Mouse (Mus musculus): ENCODE data around the gene Pde1c. TPM values are rescaled to one million over a fixed set of nuclear protein-coding genes. Genes with fewer than 3 reads are reported as not detected.

Pde1c gene
- total RNA-seq, 1 experiment: 0.18 TPM

DNA sequence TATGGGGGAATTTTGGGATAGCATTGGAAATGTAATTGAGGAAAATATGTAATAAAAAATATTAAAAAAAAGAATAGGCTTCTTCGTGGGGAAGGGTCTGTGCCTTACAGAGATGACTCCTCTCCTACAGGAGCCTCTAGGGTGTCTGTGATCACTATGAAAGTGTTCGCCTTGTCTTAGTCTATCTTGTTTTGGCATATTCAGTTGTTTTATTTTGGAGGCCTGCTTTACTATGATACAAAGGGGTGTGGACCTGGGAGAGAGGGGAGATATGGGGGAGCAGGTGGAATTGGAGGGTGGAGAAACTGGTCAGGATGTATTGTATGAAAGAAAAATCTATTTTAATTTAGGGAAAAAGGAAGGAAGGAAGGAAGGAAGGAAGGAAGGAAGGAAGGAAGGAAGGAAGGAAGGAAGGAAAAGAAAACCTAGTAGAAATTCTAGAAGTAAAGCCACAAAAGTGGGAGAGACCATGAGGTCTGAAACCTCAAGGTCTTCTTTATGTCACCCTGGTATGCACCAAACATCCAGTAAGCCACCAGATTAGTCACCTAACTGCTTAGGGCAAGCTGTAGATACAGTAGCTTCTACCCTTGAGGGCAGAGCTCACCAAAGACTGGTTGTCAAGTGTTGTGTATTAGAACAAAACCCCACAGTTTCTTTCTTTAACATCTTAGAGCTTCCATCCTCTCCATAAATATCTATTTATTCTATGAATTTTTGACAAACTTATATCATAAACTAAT lies 311.2 kb downstream of the Pde1c start:
- H3K27ac ChIP-seq (ENCODE audit: insufficient read depth, low read depth, low read length, poor library complexity, severe bottlenecking): no peak overlapping the region
- no peaks in the 10 kb centered on the region for H3K36me3 ChIP-seq (ENCODE audit: control insufficient read depth, insufficient read depth, low read length, poor library complexity, severe bottlenecking)
- no peak overlapping the region for H3K9ac ChIP-seq (ENCODE audit: insufficient read depth, low read depth, low read length, poor library complexity, severe bottlenecking)
- in situ Hi-C loops (cut with MboI; ENCODE audit: low sequenced_read_pairs in 2 of 2, unreplicated experiment in 2 of 2): no loop called here
- TF ChIP-seq ZNF384 (IDR thresholded peaks at IDR 0.05; ENCODE audit: low read depth, low read length) (no peak), MAFK (IDR thresholded peaks at IDR 0.05; ENCODE audit: insufficient read depth, low read depth, low read length) (no peak), CHD2 (IDR thresholded peaks at IDR 0.05; ENCODE audit: low read depth, low read length) (no peak), HCFC1 (IDR thresholded peaks at IDR 0.05; ENCODE audit: borderline replicate concordance, insufficient read depth, low read length) (no peak), ZC3H11A (IDR thresholded peaks at IDR 0.05; ENCODE audit: borderline replicate concordance, low read depth, low read length) (no peak)
- H3K9me3 ChIP-seq (ENCODE audit: control insufficient read depth, insufficient read depth, low read depth, low read length): no peaks in the 10 kb centered on the region
- no peaks in the 10 kb centered on the region for H3K4me1 ChIP-seq (ENCODE audit: control insufficient read depth in 2 of 2, insufficient read depth in 2 of 2, low read length in 2 of 2, poor library complexity in 1 of 2)
- no peak overlapping the region for H3K4me3 ChIP-seq (ENCODE audit: insufficient read depth in 1 of 2, low read depth in 1 of 2, low read length in 2 of 2, poor library complexity in 1 of 2, severe bottlenecking in 1 of 2)
- no peak for DNase-seq (ENCODE audit: low read depth, low spot score)

DNA sequence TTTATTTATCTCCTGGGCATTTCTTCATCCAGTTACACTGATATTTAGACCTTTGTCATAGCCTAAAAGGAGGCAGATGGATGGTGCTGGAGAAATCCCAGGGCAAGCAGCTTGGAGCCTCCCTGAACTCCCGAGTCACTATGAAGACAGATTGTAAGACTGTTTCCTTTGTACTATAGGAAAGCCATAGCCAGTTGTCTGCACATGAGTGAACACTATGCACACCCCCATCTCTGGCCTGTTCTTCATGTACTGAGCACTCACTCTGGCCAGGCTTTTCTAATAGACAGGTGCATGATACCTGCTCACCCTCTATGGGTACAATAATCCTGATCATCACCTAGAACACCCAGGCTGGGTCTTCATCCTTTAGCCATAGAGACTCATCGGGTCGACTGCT lies 318.8 kb downstream of the Pde1c start:
- in situ Hi-C loops (cut with MboI; ENCODE audit: low sequenced_read_pairs in 2 of 2, unreplicated experiment in 2 of 2): no loop called here
- H3K27ac ChIP-seq (ENCODE audit: insufficient read depth, low read depth, low read length, poor library complexity, severe bottlenecking): no peak overlapping the region
- no peak for DNase-seq (ENCODE audit: low read depth, low spot score)
- TF ChIP-seq ZNF384 (IDR thresholded peaks at IDR 0.05; ENCODE audit: low read depth, low read length): no peak
- no peak overlapping the region for H3K9ac ChIP-seq (ENCODE audit: insufficient read depth, low read depth, low read length, poor library complexity, severe bottlenecking)
- H3K4me1 ChIP-seq (ENCODE audit: control insufficient read depth in 2 of 2, insufficient read depth in 2 of 2, low read length in 2 of 2, poor library complexity in 1 of 2): no peaks in the 10 kb centered on the region
- no peaks in the 10 kb centered on the region for H3K36me3 ChIP-seq (ENCODE audit: control insufficient read depth, insufficient read depth, low read length, poor library complexity, severe bottlenecking)
- no peak overlapping the region for H3K4me3 ChIP-seq (ENCODE audit: insufficient read depth in 1 of 2, low read depth in 1 of 2, low read length in 2 of 2, poor library complexity in 1 of 2, severe bottlenecking in 1 of 2)
- H3K9me3 ChIP-seq (ENCODE audit: control insufficient read depth, insufficient read depth, low read depth, low read length): no peaks in the 10 kb centered on the region

DNA sequence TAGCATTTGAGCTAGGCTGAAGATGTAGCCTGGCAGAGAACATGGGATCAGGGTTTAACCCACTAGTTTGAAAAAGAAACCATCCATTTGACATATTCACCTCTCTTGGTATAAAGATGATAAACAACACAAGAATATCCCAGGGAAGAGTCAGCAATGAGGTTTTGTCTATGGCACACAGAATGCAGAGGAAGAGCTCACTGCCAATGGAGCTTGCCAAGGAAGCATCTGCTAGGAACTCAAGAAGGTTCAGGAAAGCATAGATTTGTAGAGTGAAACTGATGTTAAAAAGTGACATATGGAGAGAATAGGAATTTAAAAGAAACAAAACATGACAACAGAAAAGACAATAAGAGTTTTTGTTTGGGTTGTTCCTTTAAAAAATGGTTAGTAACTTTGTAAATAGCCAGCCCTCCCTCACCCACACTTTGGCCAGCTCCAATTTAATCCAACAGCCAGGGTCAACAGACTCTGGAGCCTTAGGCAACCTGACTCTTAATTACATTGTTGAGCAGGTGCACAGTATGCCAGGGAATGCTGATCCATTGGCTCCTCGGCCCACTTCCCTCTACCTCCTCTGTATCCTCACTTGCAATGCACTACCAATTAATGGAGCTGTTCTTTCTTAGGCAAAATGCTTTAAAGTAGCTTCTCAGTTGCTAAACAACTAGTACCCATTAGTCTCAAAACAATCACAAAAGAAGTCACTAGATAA lies 377.3 kb downstream of the Pde1c start:
- Histone ChIP-seq H3K4me3 (ENCODE audit: insufficient read depth in 1 of 2, low read depth in 1 of 2, low read length in 2 of 2, poor library complexity in 1 of 2, severe bottlenecking in 1 of 2) (no peak overlapping the region), H3K9me3 (ENCODE audit: control insufficient read depth, insufficient read depth, low read depth, low read length) (no peaks in the 10 kb centered on the region), H3K36me3 (ENCODE audit: control insufficient read depth, insufficient read depth, low read length, poor library complexity, severe bottlenecking) (no peaks in the 10 kb centered on the region), H3K9ac (ENCODE audit: insufficient read depth, low read depth, low read length, poor library complexity, severe bottlenecking) (no peak overlapping the region), H3K27ac (ENCODE audit: insufficient read depth, low read depth, low read length, poor library complexity, severe bottlenecking) (no peak overlapping the region), H3K4me1 (ENCODE audit: control insufficient read depth in 2 of 2, insufficient read depth in 2 of 2, low read length in 2 of 2, poor library complexity in 1 of 2) (no peaks in the 10 kb centered on the region)
- no peak for TF ChIP-seq ZNF384 (IDR thresholded peaks at IDR 0.05; ENCODE audit: low read depth, low read length)
- DNase-seq (ENCODE audit: low read depth, low spot score): no peak
- in situ Hi-C loops (cut with MboI; ENCODE audit: low sequenced_read_pairs in 2 of 2, unreplicated experiment in 2 of 2): no loop called here

DNA sequence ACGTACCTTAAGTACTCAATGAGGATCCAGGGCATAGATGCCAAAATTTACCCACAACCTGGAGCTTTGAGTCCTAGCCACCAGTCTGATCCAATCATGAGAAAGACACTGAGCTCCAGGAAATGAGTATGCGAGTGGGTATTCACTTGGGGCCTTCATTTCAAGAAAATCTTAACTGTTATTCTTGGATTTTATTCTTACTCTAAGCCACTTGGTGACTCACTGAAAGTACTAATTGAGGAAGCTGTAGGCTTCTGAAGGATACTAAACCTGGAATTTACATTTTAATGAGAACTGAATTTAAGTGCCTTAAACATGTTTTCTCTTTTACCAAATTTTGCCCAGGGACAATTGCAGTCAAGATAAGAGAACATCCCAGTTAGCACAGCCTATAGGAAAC lies 392.4 kb downstream of the Pde1c start:
- DNase-seq (ENCODE audit: low read depth, low spot score): no peak
- Histone ChIP-seq H3K9me3 (ENCODE audit: control insufficient read depth, insufficient read depth, low read depth, low read length) (no peaks in the 10 kb centered on the region), H3K27ac (ENCODE audit: insufficient read depth, low read depth, low read length, poor library complexity, severe bottlenecking) (no peak overlapping the region), H3K4me1 (ENCODE audit: control insufficient read depth in 2 of 2, insufficient read depth in 2 of 2, low read length in 2 of 2, poor library complexity in 1 of 2) (no peaks in the 10 kb centered on the region), H3K36me3 (ENCODE audit: control insufficient read depth, insufficient read depth, low read length, poor library complexity, severe bottlenecking) (no peaks in the 10 kb centered on the region), H3K4me3 (ENCODE audit: insufficient read depth in 1 of 2, low read depth in 1 of 2, low read length in 2 of 2, poor library complexity in 1 of 2, severe bottlenecking in 1 of 2) (no peak overlapping the region), H3K9ac (ENCODE audit: insufficient read depth, low read depth, low read length, poor library complexity, severe bottlenecking) (no peak overlapping the region)
- in situ Hi-C loops (cut with MboI; ENCODE audit: low sequenced_read_pairs in 2 of 2, unreplicated experiment in 2 of 2): no loop called here
- TF ChIP-seq HCFC1 (IDR thresholded peaks at IDR 0.05; ENCODE audit: borderline replicate concordance, insufficient read depth, low read length) (no peak), ZNF384 (IDR thresholded peaks at IDR 0.05; ENCODE audit: low read depth, low read length) (no peak), ZC3H11A (IDR thresholded peaks at IDR 0.05; ENCODE audit: borderline replicate concordance, low read depth, low read length) (no peak), MAFK (IDR thresholded peaks at IDR 0.05; ENCODE audit: insufficient read depth, low read depth, low read length) (no peak), CHD2 (IDR thresholded peaks at IDR 0.05; ENCODE audit: low read depth, low read length) (no peak)

DNA sequence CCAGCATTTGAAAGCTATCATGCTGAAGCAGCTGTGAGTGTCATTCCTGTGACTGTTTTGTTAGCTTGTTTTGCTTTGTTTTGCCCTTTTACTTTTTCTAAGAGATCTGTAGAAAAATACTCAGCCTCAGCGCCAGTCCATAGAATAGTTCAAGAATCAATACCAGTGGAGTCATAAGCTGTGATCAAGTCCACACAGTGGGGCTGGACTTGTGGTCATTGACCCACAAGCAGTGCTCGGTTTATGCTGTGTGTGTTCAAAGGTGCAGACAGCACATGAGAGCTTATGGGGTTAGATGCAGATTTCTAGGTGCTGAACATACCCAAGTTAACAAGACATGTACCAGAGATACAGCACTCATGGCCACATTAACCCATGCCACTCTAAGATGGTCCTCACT lies 396.7 kb downstream of the Pde1c start:
- in situ Hi-C loops (cut with MboI; ENCODE audit: low sequenced_read_pairs in 2 of 2, unreplicated experiment in 2 of 2): no loop called here
- H3K9me3 ChIP-seq (ENCODE audit: control insufficient read depth, insufficient read depth, low read depth, low read length): no peaks in the 10 kb centered on the region
- DNase-seq (ENCODE audit: low read depth, low spot score): no peak
- H3K27ac ChIP-seq (ENCODE audit: insufficient read depth, low read depth, low read length, poor library complexity, severe bottlenecking): no peak overlapping the region
- H3K4me3 ChIP-seq (ENCODE audit: insufficient read depth in 1 of 2, low read depth in 1 of 2, low read length in 2 of 2, poor library complexity in 1 of 2, severe bottlenecking in 1 of 2): no peak overlapping the region
- H3K9ac ChIP-seq (ENCODE audit: insufficient read depth, low read depth, low read length, poor library complexity, severe bottlenecking): no peak overlapping the region
- no peaks in the 10 kb centered on the region for H3K36me3 ChIP-seq (ENCODE audit: control insufficient read depth, insufficient read depth, low read length, poor library complexity, severe bottlenecking)
- no peaks in the 10 kb centered on the region for H3K4me1 ChIP-seq (ENCODE audit: control insufficient read depth in 2 of 2, insufficient read depth in 2 of 2, low read length in 2 of 2, poor library complexity in 1 of 2)
- TF ChIP-seq ZC3H11A (IDR thresholded peaks at IDR 0.05; ENCODE audit: borderline replicate concordance, low read depth, low read length): no peak
- no peak for TF ChIP-seq HCFC1 (IDR thresholded peaks at IDR 0.05; ENCODE audit: borderline replicate concordance, insufficient read depth, low read length)
- no peak for TF ChIP-seq CHD2 (IDR thresholded peaks at IDR 0.05; ENCODE audit: low read depth, low read length)
- TF ChIP-seq MAFK (IDR thresholded peaks at IDR 0.05; ENCODE audit: insufficient read depth, low read depth, low read length): no peak
- no peak for TF ChIP-seq ZNF384 (IDR thresholded peaks at IDR 0.05; ENCODE audit: low read depth, low read length)

All from ES-E14 (cell line).